Mouse (Mus musculus): Measurements from ENCODE around the gene Pdcd1lg2. TPM values are rescaled to one million over a fixed set of nuclear protein-coding genes. Genes with fewer than 3 reads are reported as not detected.
A peak's percentile ranks its signal among the peaks of the same experiment; 100 is the strongest.

The Pdcd1lg2 gene
- polyA plus RNA-seq, 1 experiment: 1.8 TPM

GRCm38 (mm10) chr19:29475210-29475620, 64.5 kb downstream of the Pdcd1lg2 start:
- H3K4me3 ChIP-seq (ENCODE audit: insufficient read depth, low read length): no peak overlapping the region
- H3K27ac ChIP-seq (ENCODE audit: insufficient read depth, low read depth, low read length): no peak overlapping the region
- peaks cover 65% of the 10 kb centered on the region for H3K4me1 ChIP-seq (ENCODE audit: control insufficient read depth, insufficient read depth, low read length)
- TF ChIP-seq CTCF (IDR thresholded peaks at IDR 0.05; ENCODE audit: low read depth, low read length) (no peak), POLR2A (IDR thresholded peaks at IDR 0.05; ENCODE audit: borderline replicate concordance, low read depth, low read length) (no peak)

GRCm38 (mm10) chr19:29478598-29478997, 67.9 kb downstream of the Pdcd1lg2 start:
- TF ChIP-seq CTCF (IDR thresholded peaks at IDR 0.05; ENCODE audit: low read depth, low read length) (no peak), POLR2A (IDR thresholded peaks at IDR 0.05; ENCODE audit: borderline replicate concordance, low read depth, low read length) (no peak)
- Histone ChIP-seq H3K4me3 (ENCODE audit: insufficient read depth, low read length) (peak overlapping the region; percentile 24; the same call in 1 of the 2 replicates), H3K27ac (ENCODE audit: insufficient read depth, low read depth, low read length) (peak overlapping the region; percentile 73), H3K4me1 (ENCODE audit: control insufficient read depth, insufficient read depth, low read length) (peaks cover 58% of the 10 kb centered on the region)

- Histone ChIP-seq H3K4me1 (ENCODE audit: control insufficient read depth, insufficient read depth, low read length) (peaks cover 69% of the 10 kb centered on the region), H3K4me3 (ENCODE audit: insufficient read depth, low read length) (no peak overlapping the region), H3K27ac (ENCODE audit: insufficient read depth, low read depth, low read length) (no peak overlapping the region)
- no peak for TF ChIP-seq POLR2A (IDR thresholded peaks at IDR 0.05; ENCODE audit: borderline replicate concordance, low read depth, low read length)
- no peak for TF ChIP-seq CTCF (IDR thresholded peaks at IDR 0.05; ENCODE audit: low read depth, low read length)
Measured at GRCm38 (mm10) chr19:29481578-29481977, 70.9 kb downstream of the Pdcd1lg2 start.

GRCm38 (mm10) chr19:29482148-29482547, 71.4 kb downstream of the Pdcd1lg2 start:
- Histone ChIP-seq H3K4me1 (ENCODE audit: control insufficient read depth, insufficient read depth, low read length) (peaks cover 73% of the 10 kb centered on the region), H3K27ac (ENCODE audit: insufficient read depth, low read depth, low read length) (no peak overlapping the region), H3K4me3 (ENCODE audit: insufficient read depth, low read length) (no peak overlapping the region)
- no peak for TF ChIP-seq POLR2A (IDR thresholded peaks at IDR 0.05; ENCODE audit: borderline replicate concordance, low read depth, low read length)
- TF ChIP-seq CTCF (IDR thresholded peaks at IDR 0.05; ENCODE audit: low read depth, low read length): no peak

- H3K4me3 ChIP-seq (ENCODE audit: insufficient read depth, low read length): no peak overlapping the region
- peaks cover 74% of the 10 kb centered on the region for H3K4me1 ChIP-seq (ENCODE audit: control insufficient read depth, insufficient read depth, low read length)
- TF ChIP-seq CTCF (IDR thresholded peaks at IDR 0.05; ENCODE audit: low read depth, low read length) (no peak), POLR2A (IDR thresholded peaks at IDR 0.05; ENCODE audit: borderline replicate concordance, low read depth, low read length) (no peak)
- no peak overlapping the region for H3K27ac ChIP-seq (ENCODE audit: insufficient read depth, low read depth, low read length)
Measured at GRCm38 (mm10) chr19:29482637-29483036, 71.9 kb downstream of the Pdcd1lg2 start.

- Histone ChIP-seq H3K4me3 (ENCODE audit: insufficient read depth, low read length) (no peak overlapping the region), H3K27ac (ENCODE audit: insufficient read depth, low read depth, low read length) (peak overlapping the region; percentile 99; the same call in 1 of the 2 replicates), H3K4me1 (ENCODE audit: control insufficient read depth, insufficient read depth, low read length) (peaks cover 72% of the 10 kb centered on the region)
- TF ChIP-seq CTCF (IDR thresholded peaks at IDR 0.05; ENCODE audit: low read depth, low read length) (no peak), POLR2A (IDR thresholded peaks at IDR 0.05; ENCODE audit: borderline replicate concordance, low read depth, low read length) (no peak)
Measured at GRCm38 (mm10) chr19:29483386-29483785, 72.7 kb downstream of the Pdcd1lg2 start.

- Histone ChIP-seq H3K4me3 (ENCODE audit: insufficient read depth, low read length) (no peak overlapping the region), H3K27ac (ENCODE audit: insufficient read depth, low read depth, low read length) (peak overlapping the region; percentile 99), H3K4me1 (ENCODE audit: control insufficient read depth, insufficient read depth, low read length) (peaks cover 69% of the 10 kb centered on the region)
- TF ChIP-seq CTCF (IDR thresholded peaks at IDR 0.05; ENCODE audit: low read depth, low read length) (no peak), POLR2A (IDR thresholded peaks at IDR 0.05; ENCODE audit: borderline replicate concordance, low read depth, low read length) (no peak)
Measured at GRCm38 (mm10) chr19:29484537-29484936, 73.8 kb downstream of the Pdcd1lg2 start.

GRCm38 (mm10) chr19:29485257-29485948, 74.7 kb downstream of the Pdcd1lg2 start:
- TF ChIP-seq CTCF (IDR thresholded peaks at IDR 0.05; ENCODE audit: low read depth, low read length): no peak
- no peak for TF ChIP-seq POLR2A (IDR thresholded peaks at IDR 0.05; ENCODE audit: borderline replicate concordance, low read depth, low read length)
- Histone ChIP-seq H3K27ac (ENCODE audit: insufficient read depth, low read depth, low read length) (peak overlapping the region; percentile 99), H3K4me3 (ENCODE audit: insufficient read depth, low read length) (no peak overlapping the region), H3K4me1 (ENCODE audit: control insufficient read depth, insufficient read depth, low read length) (peaks cover 67% of the 10 kb centered on the region)

GRCm38 (mm10) chr19:29486545-29487206, 76.0 kb downstream of the Pdcd1lg2 start:
- H3K4me1 ChIP-seq (ENCODE audit: control insufficient read depth, insufficient read depth, low read length): peaks cover 58% of the 10 kb centered on the region
- no peak for TF ChIP-seq POLR2A (IDR thresholded peaks at IDR 0.05; ENCODE audit: borderline replicate concordance, low read depth, low read length)
- TF ChIP-seq CTCF (IDR thresholded peaks at IDR 0.05; ENCODE audit: low read depth, low read length): no peak
- no peak overlapping the region for H3K4me3 ChIP-seq (ENCODE audit: insufficient read depth, low read length)
- peak overlapping the region; percentile 99 for H3K27ac ChIP-seq (ENCODE audit: insufficient read depth, low read depth, low read length)

All from bone marrow macrophage, adult 2 months (primary cell).